Mouse (Mus musculus) ovary, postnatal 36 days (tissue): ENCODE measurements around the gene Serhl.
A peak's percentile ranks its signal among the peaks of the same experiment; 100 is the strongest.

Experiments used
- DNase-seq: peaks from one replicate; pipeline ENCODE4 v3.0.0; 2022; ENCODE audit warnings: low spot score, mixed read lengths

Serhl gene

DNA sequence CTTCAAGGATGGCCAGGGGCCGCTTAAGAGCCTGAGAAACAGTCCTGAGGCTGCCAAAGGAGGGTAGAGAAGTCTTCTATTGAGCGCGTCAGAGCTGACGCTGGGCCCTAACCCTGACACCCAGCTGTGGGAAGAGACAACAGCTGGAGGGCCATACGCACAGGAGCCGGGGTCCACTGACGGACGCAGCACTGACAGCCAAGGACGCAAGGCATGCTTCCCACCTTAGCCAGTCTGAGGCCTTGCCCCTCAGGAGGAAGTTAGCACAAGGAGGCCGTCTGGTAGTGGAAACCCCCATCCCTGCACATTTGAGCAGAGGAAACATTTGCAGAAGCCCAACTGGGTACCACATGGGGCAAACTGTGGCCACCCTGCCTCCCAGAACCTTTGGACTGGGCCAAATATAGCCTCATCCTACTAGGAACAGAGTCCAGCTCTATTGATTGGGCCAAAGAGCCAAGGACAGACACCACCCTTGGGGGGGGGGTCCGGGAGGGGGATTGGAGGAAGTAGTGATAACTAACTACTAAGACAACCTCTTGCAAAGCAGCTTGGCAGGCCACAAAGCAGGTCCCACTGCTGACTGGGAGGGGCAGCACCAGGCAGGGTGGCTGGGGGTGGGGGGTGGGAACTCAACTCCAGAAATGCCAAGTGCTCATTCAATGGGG lies 73.6 kb downstream of the Serhl start:
- DNase-seq: no peak

DNA sequence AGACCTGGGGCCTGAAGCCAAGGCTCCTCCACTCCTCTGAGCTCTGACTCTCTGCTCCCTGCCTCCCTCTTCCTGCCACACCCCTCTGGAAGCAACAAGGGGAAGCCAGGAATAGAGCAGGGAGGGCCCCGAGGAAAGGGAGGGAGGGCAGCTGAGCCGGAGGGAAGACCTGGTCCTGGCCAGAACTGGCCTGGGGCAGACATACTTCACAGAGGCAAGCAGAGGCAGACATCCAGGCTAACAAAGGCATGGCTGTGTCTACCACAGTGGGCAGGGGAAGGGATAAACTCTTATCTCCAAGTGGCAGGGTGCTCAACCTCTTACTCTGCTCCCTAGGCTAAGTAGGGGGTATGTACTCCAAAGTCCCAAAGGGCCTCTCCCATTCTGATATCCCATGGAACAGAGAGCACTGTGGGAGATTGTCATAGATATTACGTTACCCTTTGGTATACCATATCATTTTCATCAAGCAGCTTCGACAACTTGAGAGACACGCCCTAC lies 75.7 kb downstream of the Serhl start:
- peak; percentile 43 for DNase-seq

DNA sequence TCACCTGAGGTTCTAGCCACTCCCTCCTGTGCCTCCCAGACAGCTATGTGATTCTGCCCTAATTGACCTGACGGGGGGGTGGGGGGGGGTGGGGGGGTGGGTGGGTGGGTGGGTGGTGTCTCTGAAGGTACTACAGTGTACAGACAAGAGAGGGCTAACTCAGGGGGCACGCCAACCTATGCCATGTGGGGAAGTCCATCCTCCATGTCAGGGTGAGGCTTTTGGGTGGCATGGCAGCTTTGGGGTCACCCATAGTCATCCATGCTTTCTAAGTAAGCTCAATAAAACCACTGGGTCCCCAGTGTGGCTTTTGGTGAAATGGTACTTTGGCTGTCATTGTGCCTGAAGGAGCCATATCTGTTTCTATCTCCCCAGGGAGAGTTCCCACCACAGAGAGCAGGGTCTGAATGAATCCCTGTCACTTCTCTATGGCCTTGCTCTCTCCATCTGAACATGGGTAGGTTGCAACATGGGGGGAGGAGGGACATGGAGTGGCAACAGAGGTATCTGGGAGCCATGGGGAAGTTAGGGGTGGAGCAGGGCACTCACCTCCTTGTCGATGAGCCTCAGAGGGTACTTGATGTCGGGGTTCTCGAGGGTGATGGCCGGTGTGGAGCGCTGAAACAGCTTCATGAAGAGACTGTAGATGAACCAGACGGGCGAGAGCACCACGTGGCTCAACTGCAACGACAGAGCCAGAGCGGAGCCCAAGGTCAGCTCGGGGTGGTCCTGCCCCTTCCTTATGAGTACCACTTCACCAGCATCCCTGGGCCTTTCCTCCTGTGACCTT lies 76.4 kb downstream of the Serhl start:
- no peak for DNase-seq
